Comparison of ENCODE assay signal across 9 mouse cellular contexts in the genomic region with DNA sequence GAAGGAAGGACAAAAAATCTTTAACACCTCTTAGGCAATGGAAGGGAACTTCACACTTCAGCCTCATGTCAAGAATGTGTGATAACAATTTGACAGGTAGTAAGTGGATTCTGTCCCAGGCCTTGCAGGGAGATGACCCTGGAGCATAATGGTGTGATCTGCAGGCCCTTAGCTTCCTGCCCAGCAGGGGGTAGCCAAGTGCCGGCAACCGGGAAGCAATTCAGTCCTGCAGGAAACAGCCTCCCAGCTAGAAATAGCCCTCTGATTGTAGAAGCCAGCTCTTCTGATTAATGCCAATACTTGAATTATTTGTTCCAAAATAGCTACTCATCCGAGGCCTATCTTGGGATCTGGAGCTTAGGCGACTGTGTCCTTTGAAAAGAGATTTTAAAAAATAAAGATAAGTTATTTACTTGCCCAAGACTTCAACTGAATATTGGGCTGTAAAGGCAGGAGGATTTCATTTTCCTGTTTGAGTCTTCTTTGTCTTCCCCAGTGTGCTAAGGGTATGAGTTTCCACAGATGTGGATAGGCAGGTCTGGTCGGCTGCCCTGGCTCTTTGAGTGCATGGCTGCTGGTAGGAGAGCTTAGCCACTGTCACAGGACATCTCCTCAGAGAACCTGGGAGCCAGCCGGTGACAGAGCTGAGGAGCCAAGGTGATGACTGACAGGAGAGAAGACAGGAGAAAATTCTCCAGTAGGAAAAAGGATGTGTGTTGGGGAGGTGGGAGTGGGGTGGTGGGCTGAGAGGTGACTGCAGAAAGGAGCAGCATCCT.
DNase-seq lines count a peak whose midpoint lies in the region; ATAC-seq and TF ChIP-seq lines count a peak whose summit lies in the region.
"Had no signal": no experiment of that assay in that cellular context is flagged by ENCODE, and none has a peak within 500 bp of the region (broad histone marks: within the 10 kb centered on the region; RNA-seq: fewer than 3 reads in every experiment).

No protein-coding gene starts in this region.

- no peak overlapping the region for H3K4me2 ChIP-seq in forebrain, embryonic 12.5 days
- no peak overlapping the region for H3K4me2 ChIP-seq in heart, embryonic 16.5 days (ENCODE audit: low read depth, low read length)
- no peak overlapping the region for H3K4me2 ChIP-seq in kidney, postnatal 0 days (ENCODE audit: low read length)
- no peak overlapping the region for H3K4me2 ChIP-seq in lung, embryonic 16.5 days (ENCODE audit: low read depth, low read length)
- H3K4me2 ChIP-seq: limb, embryonic 15.5 days had no signal

- H3K9ac ChIP-seq in ES-Bruce4 (ENCODE audit: low read depth, poor library complexity, severe bottlenecking): no peak overlapping the region
- no peak overlapping the region for H3K9ac ChIP-seq in forebrain, embryonic 12.5 days
- H3K9ac ChIP-seq in heart, embryonic 16.5 days (ENCODE audit: low read length): no peak overlapping the region
- no peak overlapping the region for H3K9ac ChIP-seq in kidney, postnatal 0 days (ENCODE audit: low read depth, low read length)
- 0 out of 2 replicates have a peak overlapping the region, but pooled peaks have one; percentile 3 for H3K9ac ChIP-seq in lung, embryonic 16.5 days (ENCODE audit: low read length)
- H3K9ac ChIP-seq: limb, embryonic 15.5 days had no signal

- TF ChIP-seq EP300 in ES-Bruce4 (IDR thresholded peaks at IDR 0.05; ENCODE audit: insufficient read depth, low read depth, low read length): no peak

- TF ChIP-seq CTCF in ES-Bruce4 (IDR thresholded peaks at IDR 0.05; ENCODE audit: low read depth, low read length): peak; percentile 40
- TF ChIP-seq CTCF in kidney, postnatal 0 days (IDR thresholded peaks at IDR 0.05; ENCODE audit: low read depth): peak; percentile 84

- DNase-seq in brain, adult 2 months (ENCODE audit: low read depth, low spot score): peak; percentile 65
- DNase-seq in kidney, postnatal 0 days (ENCODE audit: low spot score): peak; percentile 86
- DNase-seq in ovary, postnatal 36 days (ENCODE audit: low spot score): peak; percentile 63
- no peak for DNase-seq in spleen, adult 12 weeks (ENCODE audit: low spot score)

- no peak for TF ChIP-seq POLR2A in ES-Bruce4 (IDR thresholded peaks at IDR 0.05; ENCODE audit: insufficient read depth, low read length)

- H3K9me3 ChIP-seq in ES-Bruce4 (replicated peaks; ENCODE audit: control insufficient read depth, insufficient read depth, low read length, poor library complexity, severe bottlenecking): no peaks in the 10 kb centered on the region
- no peaks in the 10 kb centered on the region for H3K9me3 ChIP-seq in forebrain, embryonic 12.5 days
- H3K9me3 ChIP-seq in heart, embryonic 16.5 days (replicated peaks; ENCODE audit: control insufficient read depth, low read length): no peaks in the 10 kb centered on the region
- H3K9me3 ChIP-seq in kidney, postnatal 0 days (replicated peaks; ENCODE audit: low read length): no peaks in the 10 kb centered on the region
- no peaks in the 10 kb centered on the region for H3K9me3 ChIP-seq in lung, embryonic 16.5 days (ENCODE audit: control insufficient read depth, low read length)
- H3K9me3 ChIP-seq: limb, embryonic 15.5 days had no signal

- 36% methylated on average over 6 of the region's 6 CpGs for WGBS in forebrain, embryonic 12.5 days
- WGBS in heart, embryonic 16.5 days: 11% methylated on average over 6 of the region's 6 CpGs
- WGBS in kidney, postnatal 0 days: 20% methylated on average over 6 of the region's 6 CpGs
- WGBS in lung, embryonic 16.5 days: 8% methylated on average over 6 of the region's 6 CpGs

- no peak overlapping the region for H3K4me3 ChIP-seq in ES-Bruce4 (ENCODE audit: low read depth, low read length)
- H3K4me3 ChIP-seq in forebrain, embryonic 12.5 days (replicated peaks): no peak overlapping the region
- no peak overlapping the region for H3K4me3 ChIP-seq in heart, embryonic 16.5 days (ENCODE audit: low read length)
- H3K4me3 ChIP-seq in kidney, postnatal 0 days (replicated peaks; ENCODE audit: low read depth, low read length): no peak overlapping the region
- H3K4me3 ChIP-seq in lung, embryonic 16.5 days (ENCODE audit: low read length): no peak overlapping the region
- H3K4me3 ChIP-seq: limb, embryonic 15.5 days had no signal

- H3K4me1 ChIP-seq in ES-Bruce4 (ENCODE audit: control insufficient read depth, insufficient read depth, low read length): no peaks in the 10 kb centered on the region
- H3K4me1 ChIP-seq in forebrain, embryonic 12.5 days: peaks cover 7% of the 10 kb centered on the region; the same call in 1 of the 2 replicates
- H3K4me1 ChIP-seq in heart, embryonic 16.5 days (ENCODE audit: control insufficient read depth, insufficient read depth, low read length): peaks cover 10% of the 10 kb centered on the region
- H3K4me1 ChIP-seq in kidney, postnatal 0 days (replicated peaks; ENCODE audit: insufficient read depth, low read length): no peaks in the 10 kb centered on the region
- H3K4me1 ChIP-seq in lung, embryonic 16.5 days (replicated peaks; ENCODE audit: control insufficient read depth, insufficient read depth, low read length): peaks cover 8% of the 10 kb centered on the region
- H3K4me1 ChIP-seq: limb, embryonic 15.5 days had no signal

- H3K27ac ChIP-seq in ES-Bruce4 (ENCODE audit: insufficient read depth, low read length): no peak overlapping the region
- no peak overlapping the region for H3K27ac ChIP-seq in forebrain, embryonic 12.5 days
- no peak overlapping the region for H3K27ac ChIP-seq in heart, embryonic 16.5 days (ENCODE audit: low read length)
- no peak overlapping the region for H3K27ac ChIP-seq in kidney, postnatal 0 days
- peak overlapping the region; percentile 59 for H3K27ac ChIP-seq in lung, embryonic 16.5 days (ENCODE audit: low read length)
- H3K27ac ChIP-seq: limb, embryonic 15.5 days had no signal

- H3K27me3 ChIP-seq in ES-Bruce4 (ENCODE audit: control insufficient read depth, insufficient read depth, low read length, poor library complexity, severe bottlenecking): no peaks in the 10 kb centered on the region
- H3K27me3 ChIP-seq in forebrain, embryonic 12.5 days: no peaks in the 10 kb centered on the region
- H3K27me3 ChIP-seq in heart, embryonic 16.5 days (ENCODE audit: control insufficient read depth, insufficient read depth, low read length): no peaks in the 10 kb centered on the region
- no peaks in the 10 kb centered on the region for H3K27me3 ChIP-seq in kidney, postnatal 0 days (ENCODE audit: insufficient read depth, low read length)
- no peaks in the 10 kb centered on the region for H3K27me3 ChIP-seq in lung, embryonic 16.5 days (ENCODE audit: control insufficient read depth, insufficient read depth, low read depth, low read length)

- peak; percentile 85 for ATAC-seq in forebrain, embryonic 12.5 days (ENCODE audit: low FRiP score)
- ATAC-seq in heart, embryonic 16.5 days (replicated peaks; ENCODE audit: extremely low read depth, insufficient read depth, low FRiP score): peak; percentile 87
- peak; percentile 77 for ATAC-seq in kidney, postnatal 0 days (replicated peaks; ENCODE audit: low FRiP score, low read depth)
- peak; percentile 90 for ATAC-seq in lung, embryonic 16.5 days (ENCODE audit: low read depth)

- no peaks in the 10 kb centered on the region for H3K36me3 ChIP-seq in ES-Bruce4 (ENCODE audit: control insufficient read depth, insufficient read depth, low read length, poor library complexity, severe bottlenecking)
- H3K36me3 ChIP-seq in forebrain, embryonic 12.5 days (replicated peaks): no peaks in the 10 kb centered on the region
- no peaks in the 10 kb centered on the region for H3K36me3 ChIP-seq in heart, embryonic 16.5 days (ENCODE audit: control insufficient read depth, insufficient read depth)
- no peaks in the 10 kb centered on the region for H3K36me3 ChIP-seq in kidney, postnatal 0 days (ENCODE audit: insufficient read depth, low read length)
- H3K36me3 ChIP-seq in lung, embryonic 16.5 days (ENCODE audit: control insufficient read depth, insufficient read depth, low read length): no peaks in the 10 kb centered on the region
- H3K36me3 ChIP-seq: limb, embryonic 15.5 days had no signal
